Mouse (Mus musculus): ENCODE data around the gene Hils1.

GRCm38 (mm10) chr11:94944295-94944694 is 23.1 kb upstream of the Hils1 start:
- no peak for TF ChIP-seq POLR2A (IDR thresholded peaks at IDR 0.05; ENCODE audit: extremely low read depth, insufficient read depth, low read length)
- TF ChIP-seq CTCF (IDR thresholded peaks at IDR 0.05; ENCODE audit: extremely low read depth, insufficient read depth, low read length) = 0 out of 2 replicates have a peak, but pooled peaks have one; percentile 15
